Mouse (Mus musculus): ENCODE results near the gene Riox2.

DNA sequence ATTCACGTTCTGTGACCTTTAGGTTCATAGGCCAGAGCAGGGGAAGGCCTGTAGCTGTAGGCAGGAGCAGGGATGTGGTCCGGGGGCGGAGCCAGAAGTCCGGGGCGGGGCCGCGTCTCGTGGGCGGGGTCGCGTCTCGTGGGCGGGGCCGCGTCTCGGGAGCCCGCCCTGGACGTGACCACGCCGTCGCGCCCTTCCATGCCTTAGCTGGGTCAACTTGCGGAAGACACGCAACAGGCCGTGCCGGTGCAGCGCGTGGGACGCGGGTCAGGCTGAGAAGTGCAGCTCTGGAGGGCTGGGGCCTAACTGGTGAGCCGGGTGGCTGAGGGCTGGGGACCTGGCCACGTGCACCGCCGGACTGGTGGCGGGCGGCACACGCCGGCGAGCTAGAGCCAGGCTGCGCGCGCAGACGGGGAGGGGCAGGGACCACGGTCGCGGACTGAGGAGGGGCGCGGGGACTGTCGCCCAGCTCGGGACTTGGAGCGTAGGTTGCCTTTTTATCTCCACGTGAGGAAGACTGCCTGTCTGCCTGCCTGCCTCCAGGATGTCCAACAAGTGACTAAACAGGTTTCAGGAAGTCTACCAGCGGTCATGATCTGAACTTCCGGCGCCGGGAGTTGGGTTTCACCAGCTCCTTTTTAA lies at the start of gene Riox2:
- TF ChIP-seq EP300 (IDR thresholded peaks at IDR 0.05; ENCODE audit: low read depth) (no peak), CTCF (IDR thresholded peaks at IDR 0.05; ENCODE audit: low read depth) (no peak)
